Mouse (Mus musculus) adrenal gland, postnatal 36 days (tissue): Measurements from ENCODE around the gene Rnf41. TPM values are rescaled to one million over a fixed set of nuclear protein-coding genes. Genes with fewer than 3 reads are reported as not detected.

Source experiments
- DNase-seq, 2 experiments: peaks; one replicate each; pipeline ENCODE4 v3.0.0; 2021; ENCODE audit warnings: mixed read lengths in 1 of 2
- long read RNA-seq, 2 experiments: library from polyadenylated mRNA; stranded (forward); transcript quantifications; one replicate each; pipeline ENCODE4 v2.0.0; 2021; ENCODE audit warnings: borderline sequencing depth in 2 of 2
- total RNA-seq, 2 experiments: library from RNA; stranded (reverse); gene quantifications; 2 replicates each; pipeline ENCODE4 v1.2.3; 2021

Gene Rnf41
- total RNA-seq: 10 to 100 TPM; 44.4 to 45.9 TPM
- long read RNA-seq, experiment 1, transcript Rnf41-201 (7 exons, 3,144 nt): major isoform, 38 of 55 reads
- long read RNA-seq, experiment 1, partial matches to known transcripts: 9 of 55 reads
- long read RNA-seq, experiment 1, other reads (novel, unspliced or antisense): 7 of 55 reads
- long read RNA-seq, experiment 2, transcript Rnf41-201 (7 exons, 3,144 nt): major isoform, 8 of 12 reads
- long read RNA-seq, experiment 2, partial matches to known transcripts: 3 of 12 reads
- long read RNA-seq, experiment 2, other reads (novel, unspliced or antisense): 1 of 12 reads

DNA sequence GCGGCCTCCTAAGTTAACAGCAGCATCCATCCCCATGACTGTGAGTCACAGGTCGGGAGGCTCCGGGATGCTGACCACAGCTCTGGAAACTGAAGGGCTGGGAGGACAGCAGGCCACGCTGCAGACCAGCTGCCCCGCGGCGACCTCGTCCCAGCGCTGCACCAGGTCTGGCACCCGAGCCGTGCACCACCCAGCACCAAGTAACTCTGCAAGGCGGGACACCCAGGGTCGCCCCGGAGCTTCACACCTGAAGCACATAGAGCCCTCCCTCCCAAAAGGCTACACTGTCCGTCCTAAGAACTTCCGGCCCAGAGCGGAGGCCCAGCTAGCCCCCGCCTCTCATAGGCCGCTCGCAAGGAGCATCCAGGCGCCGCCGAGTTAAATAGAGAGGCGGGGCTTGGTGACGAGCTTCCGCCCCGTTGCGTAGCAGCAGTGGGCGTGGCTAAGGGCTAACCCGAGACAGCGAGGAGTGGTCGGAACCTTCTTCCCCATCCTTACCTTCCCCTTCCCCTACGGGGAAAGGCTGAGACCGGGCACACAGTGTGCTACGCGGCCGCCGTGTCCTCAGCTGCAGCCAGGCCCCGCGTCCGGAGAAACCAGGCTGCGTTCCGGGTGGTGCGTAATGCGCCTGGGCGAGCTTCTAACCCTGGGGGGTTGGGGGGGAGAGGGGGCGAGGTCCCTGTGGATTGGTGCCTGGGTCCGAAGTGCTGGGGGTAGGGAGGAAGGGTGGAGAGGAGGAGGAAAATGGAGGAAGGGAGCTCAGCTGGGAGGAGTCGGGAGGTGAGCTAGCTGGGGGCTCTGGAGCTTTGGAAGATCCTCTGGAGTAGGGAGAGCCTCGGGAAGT lies at the start of gene Rnf41, which contains the start of gene Nabp2:
Rnf41 (plus strand) TSS at position 447 of the 844 bp plus-strand sequence.
Nabp2 (minus strand) TSS at position 282 of the 844 bp plus-strand sequence.
- peak; percentile 97 to 98 for DNase-seq

DNA sequence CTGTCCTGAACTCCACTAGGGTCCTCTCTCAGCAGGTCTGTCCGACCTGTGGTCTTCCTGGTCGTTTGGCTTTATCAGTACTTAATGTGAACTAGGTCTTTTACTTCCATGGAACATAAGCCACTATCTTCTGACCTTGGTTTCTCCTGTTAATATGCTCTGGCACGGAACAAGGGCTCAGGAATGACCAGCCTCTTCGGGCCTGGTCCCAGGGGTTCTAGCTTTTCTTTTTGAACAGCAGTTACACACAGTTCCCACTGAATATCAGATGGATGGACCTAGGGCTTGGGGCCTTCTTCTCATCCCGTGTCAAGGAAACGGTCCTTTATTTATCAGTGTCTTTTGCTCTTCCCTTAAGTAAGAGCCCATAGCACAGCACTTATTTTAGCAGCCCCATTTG lies 49.6 kb upstream of the Rnf41 start:
- peak in 1 of 2 experiments; percentile 56 for DNase-seq

DNA sequence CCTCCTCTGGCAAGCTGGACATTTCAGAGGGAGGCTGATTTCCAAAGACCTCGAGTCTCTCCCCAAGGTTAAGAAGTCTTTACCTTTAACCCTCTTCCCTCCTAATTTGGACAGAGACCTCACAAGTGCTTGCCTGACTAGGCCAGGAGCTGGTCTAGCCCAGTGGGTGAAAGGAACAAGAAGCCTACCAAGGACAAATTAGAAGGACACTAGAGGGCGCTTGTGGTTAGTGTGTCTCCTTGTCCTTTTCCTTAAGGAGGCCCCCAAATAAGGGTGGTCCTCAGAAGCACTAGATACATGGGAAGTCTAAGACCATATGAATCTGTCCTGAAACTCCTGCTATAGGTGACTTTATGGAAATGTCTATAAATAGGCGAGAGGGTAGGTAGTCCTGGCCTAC lies 48.9 kb upstream of the Rnf41 start:
- DNase-seq: peak in 1 of 2 experiments; percentile 52

DNA sequence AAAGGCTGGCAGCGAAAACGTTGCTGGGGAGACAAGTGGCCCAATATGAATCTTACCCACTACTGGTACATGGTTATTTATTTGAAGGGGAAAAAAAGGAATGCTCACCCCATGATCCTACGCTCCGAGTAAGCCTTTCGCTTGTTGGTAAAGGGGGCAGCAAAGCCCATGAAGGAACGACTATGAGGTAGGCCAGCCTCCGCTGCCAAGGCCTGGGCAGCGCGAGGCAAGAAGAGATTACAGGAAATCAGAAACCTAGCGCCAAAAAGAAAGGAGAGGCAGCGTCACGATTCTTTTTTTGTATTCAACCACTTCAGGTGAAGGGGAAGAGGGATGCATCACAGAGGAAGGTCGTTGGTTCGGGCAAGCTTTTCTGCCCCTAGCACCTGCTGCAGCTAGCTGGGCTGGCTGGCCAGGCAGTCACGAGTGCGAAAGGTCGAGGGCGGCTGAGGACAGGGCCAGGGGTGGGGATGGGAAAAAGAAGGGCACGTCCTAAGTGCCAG lies 43.5 kb upstream of the Rnf41 start:
- DNase-seq: no peak

DNA sequence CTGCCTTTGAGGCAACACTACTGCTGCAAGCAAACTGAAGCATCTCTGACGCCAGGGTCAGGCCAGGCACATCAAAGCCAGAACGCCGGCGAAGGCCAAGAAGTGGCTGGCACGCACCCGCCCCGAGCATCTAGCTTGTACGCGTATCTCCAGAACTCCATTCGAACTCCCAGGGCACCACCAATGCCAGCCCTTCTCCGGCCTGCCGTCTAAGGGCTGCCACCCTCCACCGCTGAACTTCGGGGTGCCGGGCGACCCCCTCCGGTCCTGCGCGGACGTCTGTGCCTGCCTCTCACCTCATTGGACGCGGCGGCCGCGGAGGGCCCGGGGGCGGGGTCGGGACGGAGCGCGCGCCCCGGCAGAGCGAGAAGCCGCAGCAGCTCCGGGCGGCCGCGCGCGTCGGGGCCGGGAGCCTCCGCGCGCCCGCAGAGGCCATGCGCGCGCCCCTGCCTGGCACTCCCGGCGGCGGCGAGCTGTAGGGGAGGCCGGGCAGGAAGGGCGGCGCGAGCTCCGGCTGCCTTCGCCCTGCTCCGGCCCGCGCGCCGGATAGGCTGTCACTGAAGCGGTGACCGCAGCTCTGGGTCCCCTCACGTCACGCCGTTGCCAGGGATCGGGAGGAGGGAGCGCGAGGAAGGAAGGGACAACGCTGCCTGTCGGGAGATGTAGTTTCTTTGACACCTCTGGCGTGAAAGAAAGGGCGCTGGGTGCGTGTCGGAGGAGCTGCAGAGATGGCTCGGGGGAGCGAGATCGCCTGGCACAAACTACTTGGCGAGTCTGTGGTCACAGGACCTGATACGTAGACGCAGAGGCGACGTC lies 42.8 kb upstream of the Rnf41 start, which contains the start of gene Coq10a:
Coq10a (minus strand) TSS at position 596 of the 816 bp plus-strand sequence.
- DNase-seq: peak; percentile 93 to 96

DNA sequence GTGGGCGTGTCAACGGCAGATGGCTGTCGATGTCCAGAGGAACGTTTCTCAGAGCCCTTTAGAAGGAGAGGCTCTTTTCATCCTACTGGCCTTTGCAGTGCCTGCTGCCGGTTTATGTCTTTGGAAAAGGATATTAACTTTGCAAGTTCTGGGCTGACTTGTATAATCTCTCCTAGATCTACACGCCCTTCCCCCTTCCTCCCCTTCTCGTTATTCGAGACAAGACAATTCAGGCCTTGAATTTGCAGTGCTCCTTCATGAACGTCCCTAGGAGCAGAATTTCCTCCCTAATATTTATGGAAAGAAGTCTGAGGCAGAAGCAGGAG lies 42.3 kb upstream of the Rnf41 start:
- no peak for DNase-seq

DNA sequence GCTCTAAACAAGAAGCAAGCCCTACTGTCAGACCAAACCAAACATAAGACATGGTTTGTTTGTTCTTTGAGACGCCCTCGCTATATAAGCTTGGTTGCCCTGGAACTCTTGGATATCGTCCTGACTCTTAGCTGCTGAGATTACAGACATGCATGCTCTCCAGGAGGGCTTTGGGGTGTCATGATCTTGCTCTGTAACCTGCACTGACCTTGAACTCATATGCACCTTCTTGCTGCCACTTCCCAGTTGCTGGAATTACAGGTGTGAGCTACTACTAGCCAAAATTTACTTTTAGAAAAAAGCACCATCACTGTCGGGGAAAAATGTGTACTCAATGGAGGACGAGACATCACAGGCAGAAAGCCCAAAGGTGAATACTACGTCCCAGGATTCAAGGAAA lies 41.9 kb upstream of the Rnf41 start:
- DNase-seq: no peak

DNA sequence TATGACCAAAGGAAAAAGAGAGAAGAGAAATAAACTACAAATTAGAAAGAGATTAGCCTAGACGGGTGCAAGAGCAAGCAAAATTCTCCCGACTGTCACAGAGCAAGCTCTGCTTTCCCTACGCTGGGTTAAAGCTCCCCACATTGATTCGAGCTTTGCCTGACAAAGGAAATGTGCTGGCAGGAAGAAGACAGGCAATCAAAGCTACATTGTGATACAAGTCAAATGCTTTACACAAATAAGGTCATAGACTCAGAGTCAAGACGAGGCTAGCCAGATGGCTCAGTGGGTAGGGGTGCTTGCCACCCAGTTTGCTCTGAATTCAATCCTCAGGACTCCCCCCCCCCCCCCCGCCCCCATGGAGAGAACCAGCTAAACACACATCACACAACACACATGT lies 41.4 kb upstream of the Rnf41 start:
- no peak for DNase-seq

DNA sequence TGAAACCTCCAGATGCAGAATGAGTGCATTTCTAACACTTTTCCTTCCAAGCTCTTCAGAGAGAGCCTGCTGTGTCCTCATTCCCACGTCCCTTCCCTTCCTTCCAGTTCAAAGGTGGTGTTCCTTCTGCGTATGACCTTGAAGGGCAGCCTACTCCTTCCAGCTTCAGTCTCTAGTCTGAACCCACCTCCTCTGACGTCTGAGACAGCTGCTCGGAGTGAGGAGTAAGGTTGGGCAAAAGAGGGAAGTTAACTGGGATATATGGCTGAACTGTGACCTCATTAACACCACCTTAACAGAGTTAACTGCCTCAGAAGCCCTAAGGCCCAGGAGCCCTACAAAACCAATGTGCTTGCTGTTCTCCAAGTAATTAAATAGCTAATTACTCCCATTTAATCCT lies 40.9 kb upstream of the Rnf41 start:
- DNase-seq: no peak

DNA sequence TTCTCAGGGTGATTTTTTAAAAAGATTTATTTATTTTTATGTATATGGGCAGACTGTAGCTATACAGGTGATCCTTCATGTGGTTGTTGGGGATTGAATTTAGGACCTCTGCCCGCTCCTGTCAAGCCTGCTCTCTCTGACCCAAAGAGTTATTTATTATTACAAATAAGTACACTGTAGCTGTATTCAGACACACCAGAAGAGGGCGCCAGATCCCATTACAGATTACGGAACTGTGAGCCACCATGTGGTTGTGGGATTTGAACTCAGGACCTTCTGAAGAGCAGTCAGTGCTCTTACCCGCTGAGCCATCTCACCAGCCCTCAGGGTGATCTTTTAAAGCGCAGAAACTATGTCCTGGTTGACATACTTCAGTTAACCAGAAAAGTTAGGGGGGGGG lies 39.3 kb upstream of the Rnf41 start:
- no peak for DNase-seq

DNA sequence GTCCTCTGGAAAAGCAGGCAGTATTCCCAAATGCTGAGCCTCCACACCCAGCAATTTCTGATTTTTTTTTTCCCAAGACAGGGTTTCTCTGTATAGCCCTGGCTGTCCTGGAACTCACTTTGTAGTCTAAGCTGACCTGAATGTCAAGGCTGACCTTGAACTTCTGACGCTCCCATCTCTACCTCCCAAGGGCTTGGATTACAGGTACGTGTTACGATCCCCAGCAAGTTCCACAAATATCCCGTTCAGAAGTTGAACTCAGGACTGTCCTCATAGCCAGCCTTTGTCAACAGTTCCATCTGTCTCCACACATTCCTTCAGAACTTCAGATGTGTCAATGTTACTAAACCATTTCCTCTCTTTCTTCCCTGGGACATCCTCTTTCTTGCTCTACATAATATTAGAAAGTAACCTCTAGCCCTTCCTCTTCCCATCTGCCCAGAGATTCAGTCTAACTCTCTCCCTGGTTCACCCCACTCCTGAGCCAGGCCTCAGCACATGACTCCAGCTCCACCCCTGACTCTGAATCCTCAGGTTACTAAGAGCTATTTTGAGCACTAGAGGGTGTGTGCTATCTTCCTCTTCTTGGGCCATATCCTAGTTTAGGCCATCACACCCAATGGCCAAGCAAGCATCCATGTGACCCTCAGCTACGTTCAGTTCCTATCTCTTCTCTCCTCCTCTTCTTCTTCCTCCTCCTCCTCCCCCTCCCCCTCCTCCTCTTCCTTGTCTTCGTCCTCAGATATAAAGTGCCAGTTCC lies 38.3 kb upstream of the Rnf41 start:
- DNase-seq: no peak

DNA sequence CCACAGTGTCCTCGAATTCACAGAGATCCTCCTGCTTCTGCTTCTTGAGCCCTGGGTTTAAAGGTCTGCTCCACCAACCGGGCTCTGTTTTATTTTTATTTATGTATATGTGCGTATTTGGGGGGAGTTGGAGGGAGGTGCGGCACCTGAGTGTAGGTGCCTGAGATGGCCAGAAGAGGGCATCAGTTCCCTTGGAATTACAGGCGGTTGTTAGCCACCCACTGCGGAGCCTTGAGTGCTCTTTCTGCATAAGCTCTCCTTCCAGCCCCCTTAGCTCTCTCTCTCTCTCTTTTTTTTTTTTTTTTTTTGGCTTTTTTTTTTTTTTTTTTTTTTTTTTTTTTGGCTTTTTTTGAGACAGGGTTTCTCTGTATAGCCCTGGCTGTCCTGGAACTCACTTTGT lies 37.1 kb upstream of the Rnf41 start:
- DNase-seq: peak in 1 of 2 experiments; percentile 19

DNA sequence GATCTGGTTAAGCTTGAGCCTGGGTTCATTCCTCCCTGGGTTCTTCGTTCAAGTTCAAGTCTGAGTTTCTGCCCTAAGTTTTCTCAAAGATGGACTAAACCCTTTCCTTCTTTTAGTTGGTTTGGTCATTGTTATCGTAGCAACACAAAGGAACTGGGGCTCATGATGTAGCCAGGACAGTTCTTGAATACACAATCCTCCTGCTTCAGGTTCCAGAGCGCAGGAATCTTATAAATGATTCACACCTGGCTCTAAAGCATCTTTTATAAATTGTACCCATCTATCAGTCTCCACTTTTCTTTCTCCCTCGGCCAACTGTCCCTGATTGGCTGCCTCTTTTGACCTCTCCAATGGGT lies 35.4 kb upstream of the Rnf41 start:
- no peak for DNase-seq

DNA sequence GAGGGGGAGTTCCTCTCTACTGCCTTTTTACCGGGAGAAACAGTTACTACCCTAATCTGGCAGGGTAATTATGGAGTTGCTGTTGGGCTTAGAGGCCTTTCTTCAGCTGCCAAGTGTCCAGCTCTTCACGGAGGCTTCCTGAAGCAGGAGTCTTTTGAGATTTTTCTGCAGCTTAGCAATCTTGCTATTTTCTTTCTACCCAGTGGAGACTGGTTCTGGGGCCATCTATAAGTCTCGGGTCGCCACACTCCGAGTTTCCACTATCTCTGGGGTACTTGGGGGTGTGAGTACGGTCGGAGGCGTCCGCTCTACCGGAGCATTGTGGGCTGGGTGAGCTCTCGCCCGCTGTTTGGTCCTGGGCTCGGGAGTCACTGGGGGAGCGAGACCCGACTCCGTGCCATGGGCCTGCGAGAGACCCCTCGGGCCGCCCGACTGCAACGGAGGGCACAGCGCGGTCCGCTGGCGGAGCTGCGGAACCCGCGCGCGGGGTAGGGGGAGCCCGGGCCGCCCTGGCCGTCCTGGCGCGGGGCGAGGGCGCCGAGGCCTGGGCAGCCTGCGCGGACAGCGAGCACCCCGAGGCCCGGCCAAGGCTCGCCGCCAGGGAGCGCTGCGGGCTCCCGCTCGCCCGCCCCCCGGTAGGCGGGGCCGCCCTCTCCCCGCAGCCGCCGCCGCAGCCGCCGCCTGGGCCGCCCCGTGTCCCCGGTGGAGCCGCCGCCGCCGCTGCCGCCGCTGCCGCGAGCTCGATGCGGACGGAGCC lies 34.8 kb upstream of the Rnf41 start, which contains the start of gene Ankrd52:
Ankrd52 (plus strand) TSS at position 661 of the 757 bp plus-strand sequence.
- peak; percentile 92 to 96 for DNase-seq

DNA sequence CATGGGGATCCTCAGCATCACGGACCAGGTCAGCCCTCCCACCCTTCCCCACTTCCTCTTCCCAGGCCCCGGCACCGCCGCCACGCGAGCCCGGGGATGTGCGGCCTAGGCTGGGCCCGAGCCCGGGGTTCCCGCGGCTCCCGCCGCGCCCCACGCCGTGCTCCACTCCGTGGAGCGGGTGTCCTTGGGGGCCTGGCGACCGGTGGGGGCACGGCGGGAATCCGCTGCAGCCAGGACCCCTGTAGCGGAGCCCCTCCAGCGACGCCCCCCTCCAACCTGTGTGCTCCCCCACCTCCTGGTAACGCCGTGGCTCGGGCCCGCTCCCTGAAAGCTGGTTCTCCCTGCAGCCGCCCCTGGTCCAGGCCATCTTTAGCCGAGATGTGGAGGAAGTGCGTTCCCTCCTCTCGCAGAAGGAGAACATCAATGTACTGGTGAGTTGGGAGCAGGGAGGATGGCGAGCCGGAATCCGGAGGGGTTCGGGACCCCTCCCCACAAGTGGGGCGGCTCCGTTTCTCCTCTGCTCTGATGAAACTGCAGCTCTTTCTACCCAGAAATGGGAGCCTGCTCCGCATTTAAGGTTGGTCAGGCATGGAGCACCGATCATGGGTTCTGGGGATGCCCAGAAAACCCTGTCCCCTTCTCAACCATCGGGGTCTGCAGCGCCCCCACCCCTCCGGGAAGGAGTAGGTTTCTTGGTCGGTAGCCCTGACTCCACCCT lies 34.1 kb upstream of the Rnf41 start:
- peak; percentile 48 to 66 for DNase-seq

DNA sequence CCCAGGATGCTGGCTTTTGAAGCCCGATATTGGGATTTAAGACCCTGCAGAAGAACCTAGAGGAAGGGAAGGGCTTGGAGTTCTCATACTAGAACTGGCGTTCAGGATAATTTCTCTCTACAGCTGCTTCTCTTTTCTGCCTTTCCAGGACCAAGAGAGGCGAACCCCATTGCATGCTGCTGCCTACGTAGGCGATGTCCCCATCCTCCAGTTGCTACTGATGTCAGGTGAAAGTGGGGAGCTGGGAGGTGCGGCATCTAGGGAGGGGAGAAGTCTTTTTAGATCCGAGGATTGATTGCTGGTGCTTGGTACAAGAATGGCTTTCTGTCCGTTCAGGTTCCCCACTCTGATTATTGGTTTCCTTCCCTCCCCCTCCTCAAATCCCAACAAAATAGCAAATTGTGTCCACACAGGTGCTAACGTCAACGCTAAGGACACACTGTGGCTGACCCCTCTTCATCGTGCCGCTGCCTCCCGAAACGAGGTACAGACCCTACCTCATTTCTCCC lies 33.5 kb upstream of the Rnf41 start:
- DNase-seq: no peak

DNA sequence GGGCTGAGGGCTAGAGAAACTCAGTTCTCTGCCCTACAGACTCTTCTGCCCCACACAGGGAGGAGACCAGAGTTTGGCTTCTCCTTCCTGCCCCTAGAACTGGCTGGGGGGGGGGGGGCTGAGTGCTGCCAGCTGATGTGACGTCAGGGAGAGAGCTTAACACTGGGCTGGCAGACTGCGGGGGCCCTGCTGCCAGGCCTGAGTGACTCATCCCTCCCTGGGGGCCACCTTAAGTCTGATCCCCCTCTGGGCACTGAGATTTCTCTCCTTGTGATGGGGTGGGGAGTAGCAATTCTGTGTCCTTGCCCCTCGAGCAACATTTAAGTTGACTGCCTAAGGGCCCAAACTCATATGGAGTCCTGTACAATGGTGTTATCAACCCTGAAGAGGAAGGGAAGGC lies 33.0 kb upstream of the Rnf41 start:
- peak; percentile 54 to 63 for DNase-seq

DNA sequence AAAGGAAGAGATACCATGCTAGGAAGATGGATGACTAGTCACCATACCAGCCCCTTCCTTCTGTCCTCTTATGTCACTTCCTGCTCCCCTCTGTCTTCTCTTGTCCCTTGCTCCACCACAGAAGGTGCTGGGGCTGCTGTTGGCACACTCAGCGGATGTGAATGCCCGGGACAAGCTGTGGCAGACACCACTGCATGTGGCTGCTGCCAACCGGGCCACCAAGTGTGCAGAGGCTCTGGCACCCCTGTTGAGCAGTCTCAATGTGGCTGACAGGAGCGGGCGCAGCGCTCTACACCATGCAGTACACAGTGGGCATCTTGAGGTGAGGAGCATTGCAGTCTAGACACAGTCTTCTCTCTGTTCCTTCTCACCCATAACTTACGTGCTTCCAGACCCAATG lies 32.2 kb upstream of the Rnf41 start:
- DNase-seq: no peak

DNA sequence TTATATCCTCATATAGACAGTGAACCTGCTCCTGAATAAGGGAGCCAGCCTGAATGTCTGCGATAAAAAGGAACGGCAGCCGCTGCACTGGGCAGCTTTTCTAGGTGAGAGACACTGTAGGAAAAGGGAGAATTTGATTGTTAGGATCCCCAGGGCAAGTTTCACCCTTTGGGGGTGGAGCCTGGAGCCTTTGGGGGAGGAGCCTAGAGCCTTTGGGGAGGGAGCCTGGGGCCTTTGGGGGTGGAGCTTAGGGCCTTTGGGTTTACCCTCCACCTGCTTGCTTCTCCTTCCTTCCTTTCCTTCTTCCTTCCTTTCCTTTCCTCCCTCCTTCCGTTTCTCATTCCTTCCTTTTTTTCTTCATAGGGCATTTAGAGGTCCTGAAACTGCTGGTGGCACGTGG lies 30.9 kb upstream of the Rnf41 start:
- no peak for DNase-seq

DNA sequence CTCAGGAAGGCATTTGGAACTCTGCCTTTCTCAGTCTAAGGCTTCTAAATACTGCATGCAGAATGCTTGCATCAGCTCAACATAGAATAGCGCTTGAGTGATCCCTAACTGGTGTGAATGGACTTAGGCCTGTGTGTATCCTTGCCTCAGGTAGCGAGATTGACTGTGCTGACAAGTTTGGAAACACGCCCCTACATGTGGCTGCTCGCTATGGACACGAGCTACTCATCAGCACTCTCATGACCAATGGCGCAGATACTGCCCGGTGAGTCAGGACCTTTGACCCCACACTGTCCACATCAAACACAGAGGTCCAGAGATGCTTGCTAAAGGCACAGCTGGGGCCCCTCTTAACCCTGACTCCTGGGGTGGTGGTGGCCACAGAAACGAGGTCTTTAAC lies 29.0 kb upstream of the Rnf41 start:
- no peak for DNase-seq
